Mouse (Mus musculus) spleen, adult 2 months (tissue): ENCODE measurements at regions not wholly inside any gene's neighbourhood (a gene's known extent, or its start where the extent isn't known, plus 50 kb on each side); places are given as distances from the start of the nearest gene placed in this dataset.

Experiments
- CTCF ChIP-seq: fragments of 200-500 bp; IDR thresholded peaks from 2 replicates; pipeline ENCODE4 v1.5.1; 2011; ENCODE audit warnings: mild to moderate bottlenecking, inconsistent platforms; ENCODE audit not compliant: insufficient read depth, insufficient read length, insufficient replicate concordance; ENCODE audit errors: extremely low read depth
- POLR2A ChIP-seq: fragments of 200-500 bp; IDR thresholded peaks from 2 replicates; pipeline ENCODE4 v1.6.1; 2011; ENCODE audit warnings: low read depth, low read length, inconsistent platforms

DNA sequence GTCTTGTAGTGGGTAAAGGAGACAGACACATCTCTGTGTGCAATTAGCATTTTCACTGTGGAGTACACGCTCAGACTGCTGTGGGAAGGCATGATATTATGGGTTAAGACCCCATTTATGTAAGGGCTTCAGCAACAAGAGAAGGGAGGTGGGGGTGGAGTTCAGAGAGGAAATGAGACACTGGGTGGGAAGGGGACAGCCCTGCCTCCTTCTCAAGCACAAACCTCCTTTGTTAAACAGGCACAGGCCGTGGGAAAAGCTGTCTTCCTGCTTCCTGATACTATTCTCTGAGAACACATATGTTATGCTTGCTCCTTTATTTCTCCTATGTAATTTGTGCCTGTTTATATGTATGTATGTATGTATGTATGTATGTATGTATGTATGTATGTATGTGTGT is 237.4 kb upstream of the Cxcr4 start:
- no peak for TF ChIP-seq CTCF
- TF ChIP-seq POLR2A = no peak
